Mouse (Mus musculus): ENCODE measurements around the gene Vmn1r127. TPM values are rescaled to one million over a fixed set of nuclear protein-coding genes. Genes with fewer than 3 reads are reported as not detected.
"Not testable (repeated sequence)": the region's sequence is repeated elsewhere in the genome, so short reads cannot be mapped to it uniquely, and the experiment has no call there.

Vmn1r127 gene
- polyA plus RNA-seq (2012; rRNA removed) = not detected in 2 replicates
- not detected in 2 replicates for polyA plus RNA-seq (2014; fragmentation: Nextera tagmentation; extraction: Ambion mirVana)

GRCm38 (mm10) chr7:21319761-21320160 lies at the start of gene Vmn1r127:
Gene Vmn1r127, minus strand, starts transcription at chr7:21319861.
- H3K4me1 ChIP-seq (replicated peaks; ENCODE audit: control insufficient read depth in 2 of 2, insufficient read depth in 2 of 2, low read length in 1 of 2); H3K9me3 ChIP-seq (ENCODE audit: control insufficient read depth, low read length); H3K36me3 ChIP-seq (replicated peaks; ENCODE audit: control insufficient read depth, insufficient read depth, low read depth); H3K9ac ChIP-seq (replicated peaks); H3K4me2 ChIP-seq (ENCODE audit: low read depth); H3K4me3 ChIP-seq (ENCODE audit: insufficient read depth in 1 of 2, low read depth in 2 of 2, low read length in 2 of 2); H3K27me3 ChIP-seq (ENCODE audit: control insufficient read depth, insufficient read depth, low read length); DNase-seq (ENCODE audit: low read depth in 3 of 3, low spot score in 3 of 3); H3K27ac ChIP-seq; ATAC-seq (ENCODE audit: insufficient read depth): not testable (repeated sequence)
- WGBS (ENCODE audit: insufficient replicate concordance) = no CpG with 5 or more reads among the region's 3 CpGs

- DNase-seq (ENCODE audit: low read depth in 3 of 3, low spot score in 3 of 3); H3K4me3 ChIP-seq (ENCODE audit: insufficient read depth in 1 of 2, low read depth in 2 of 2, low read length in 2 of 2); H3K9me3 ChIP-seq (ENCODE audit: control insufficient read depth, low read length); H3K4me1 ChIP-seq (replicated peaks; ENCODE audit: control insufficient read depth in 2 of 2, insufficient read depth in 2 of 2, low read length in 1 of 2); H3K9ac ChIP-seq (replicated peaks); H3K27ac ChIP-seq; H3K36me3 ChIP-seq (replicated peaks; ENCODE audit: control insufficient read depth, insufficient read depth, low read depth); H3K4me2 ChIP-seq (ENCODE audit: low read depth); ATAC-seq (ENCODE audit: insufficient read depth); H3K27me3 ChIP-seq (ENCODE audit: control insufficient read depth, insufficient read depth, low read length): not testable (repeated sequence)
- WGBS (ENCODE audit: insufficient replicate concordance) = no CpG with 5 or more reads among the region's 1 CpGs
These were observed 41.5 kb upstream of the Vmn1r127 start, which contains the start of gene Vmn1r129 for GRCm38 (mm10) chr7:21361191-21361590. Gene Vmn1r129, minus strand, starts transcription at chr7:21361291.

DNA sequence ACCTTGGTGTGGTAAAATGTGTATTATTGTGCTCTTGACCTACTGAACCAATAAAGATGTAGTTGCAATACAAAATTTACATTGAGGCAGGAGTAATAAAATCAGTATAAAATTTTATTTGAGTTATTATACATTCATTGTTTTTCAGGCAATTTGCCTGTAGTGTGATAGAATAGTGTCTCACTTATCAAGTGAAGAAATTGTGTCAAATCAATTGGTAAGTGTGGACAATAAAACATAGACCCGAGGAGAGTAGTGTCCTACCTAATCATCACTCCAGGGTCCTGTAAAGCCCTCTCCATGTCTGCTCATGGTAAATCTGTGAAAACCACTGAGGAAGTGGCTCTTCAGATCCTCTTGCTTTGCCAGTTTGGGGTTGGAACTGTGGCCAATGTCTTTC lies 29.4 kb upstream of the Vmn1r127 start, which contains the start of gene Vmn1r128:
Gene Vmn1r128 (plus strand): TSS at position 301 of the 400 bp plus-strand sequence.
- not testable (repeated sequence) for DNase-seq (ENCODE audit: low read depth in 3 of 3, low spot score in 3 of 3); H3K4me3 ChIP-seq (ENCODE audit: insufficient read depth in 1 of 2, low read depth in 2 of 2, low read length in 2 of 2); H3K9ac ChIP-seq (replicated peaks); H3K4me2 ChIP-seq (ENCODE audit: low read depth); H3K4me1 ChIP-seq (replicated peaks; ENCODE audit: control insufficient read depth in 2 of 2, insufficient read depth in 2 of 2, low read length in 1 of 2); ATAC-seq (ENCODE audit: insufficient read depth); H3K36me3 ChIP-seq (replicated peaks; ENCODE audit: control insufficient read depth, insufficient read depth, low read depth); H3K27ac ChIP-seq; H3K27me3 ChIP-seq (ENCODE audit: control insufficient read depth, insufficient read depth, low read length); H3K9me3 ChIP-seq (ENCODE audit: control insufficient read depth, low read length)
- WGBS (ENCODE audit: insufficient replicate concordance) = 38% methylated on average over 1 of the region's 1 CpGs

GRCm38 (mm10) chr7:21301367-21301766 lies 18.3 kb downstream of the Vmn1r127 start, which contains the start of gene Vmn1r126:
Gene Vmn1r126, minus strand, starts transcription at chr7:21301467.
- WGBS (ENCODE audit: insufficient replicate concordance) = no CpG with 5 or more reads among the region's 5 CpGs
- not testable (repeated sequence) for H3K36me3 ChIP-seq (replicated peaks; ENCODE audit: control insufficient read depth, insufficient read depth, low read depth); ATAC-seq (ENCODE audit: insufficient read depth); H3K9me3 ChIP-seq (ENCODE audit: control insufficient read depth, low read length); H3K4me1 ChIP-seq (replicated peaks; ENCODE audit: control insufficient read depth in 2 of 2, insufficient read depth in 2 of 2, low read length in 1 of 2); H3K4me3 ChIP-seq (ENCODE audit: insufficient read depth in 1 of 2, low read depth in 2 of 2, low read length in 2 of 2); H3K27me3 ChIP-seq (ENCODE audit: control insufficient read depth, insufficient read depth, low read length); DNase-seq (ENCODE audit: low read depth in 3 of 3, low spot score in 3 of 3); H3K4me2 ChIP-seq (ENCODE audit: low read depth); H3K9ac ChIP-seq (replicated peaks); H3K27ac ChIP-seq

DNA sequence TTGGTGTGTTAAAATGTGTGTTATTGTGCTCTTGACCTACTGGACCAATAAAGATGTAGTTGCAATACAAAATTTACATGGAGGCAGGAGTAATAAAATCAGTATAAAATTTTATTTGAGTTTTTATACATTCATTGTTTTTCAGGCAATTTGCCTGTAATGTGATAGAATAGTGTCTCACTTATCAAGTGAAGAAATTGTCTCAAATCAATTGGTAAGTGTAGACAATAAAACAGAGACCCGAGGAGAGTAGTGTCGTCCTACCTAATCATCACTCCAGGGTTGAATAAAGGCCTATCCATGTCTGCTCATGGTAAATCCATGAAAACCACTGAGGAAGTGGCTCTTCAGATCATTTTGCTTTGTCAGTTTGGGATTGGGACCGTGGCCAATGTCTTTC lies 47.8 kb downstream of the Vmn1r127 start, which contains the start of gene Vmn1r125:
Gene Vmn1r125 (plus strand): TSS at position 301 of the 400 bp plus-strand sequence.
- not testable (repeated sequence) for H3K4me2 ChIP-seq (ENCODE audit: low read depth); H3K27me3 ChIP-seq (ENCODE audit: control insufficient read depth, insufficient read depth, low read length); H3K9ac ChIP-seq (replicated peaks); H3K4me1 ChIP-seq (replicated peaks; ENCODE audit: control insufficient read depth in 2 of 2, insufficient read depth in 2 of 2, low read length in 1 of 2); H3K36me3 ChIP-seq (replicated peaks; ENCODE audit: control insufficient read depth, insufficient read depth, low read depth); ATAC-seq (ENCODE audit: insufficient read depth); H3K4me3 ChIP-seq (ENCODE audit: insufficient read depth in 1 of 2, low read depth in 2 of 2, low read length in 2 of 2); H3K9me3 ChIP-seq (ENCODE audit: control insufficient read depth, low read length); H3K27ac ChIP-seq; DNase-seq (ENCODE audit: low read depth in 3 of 3, low spot score in 3 of 3)
- WGBS (ENCODE audit: insufficient replicate concordance) = 44% methylated on average over 3 of the region's 3 CpGs

Other genes with a start within 250 kb of the Vmn1r127 start
- not detected in 2 replicates for gene Vmn1r121, start 221.3 kb downstream of the Vmn1r127 start, polyA plus RNA-seq (2012; rRNA removed)
- gene Vmn1r121, start 221.3 kb downstream of the Vmn1r127 start, polyA plus RNA-seq (2014; fragmentation: Nextera tagmentation; extraction: Ambion mirVana) = not detected in 2 replicates
- not detected in 2 replicates for gene Vmn1r122, start 185.7 kb downstream of the Vmn1r127 start, polyA plus RNA-seq (2012; rRNA removed)
- gene Vmn1r122, start 185.7 kb downstream of the Vmn1r127 start, polyA plus RNA-seq (2014; fragmentation: Nextera tagmentation; extraction: Ambion mirVana) = not detected in 2 replicates
- not detected in 2 replicates for gene Vmn1r123, start 157.7 kb downstream of the Vmn1r127 start, polyA plus RNA-seq (2012; rRNA removed)
- gene Vmn1r123, start 157.7 kb downstream of the Vmn1r127 start, polyA plus RNA-seq (2014; fragmentation: Nextera tagmentation; extraction: Ambion mirVana) = not detected in 2 replicates
- not detected in 2 replicates for gene Gm5157, start 129.4 kb downstream of the Vmn1r127 start, polyA plus RNA-seq (2012; rRNA removed)
- not detected in 2 replicates for gene Gm5157, start 129.4 kb downstream of the Vmn1r127 start, polyA plus RNA-seq (2014; fragmentation: Nextera tagmentation; extraction: Ambion mirVana)
- gene Vmn1r124, start 59.2 kb downstream of the Vmn1r127 start, polyA plus RNA-seq (2012; rRNA removed) = not detected in 2 replicates
- not detected in 2 replicates for gene Vmn1r124, start 59.2 kb downstream of the Vmn1r127 start, polyA plus RNA-seq (2014; fragmentation: Nextera tagmentation; extraction: Ambion mirVana)
- not detected in 2 replicates for gene Vmn1r125, start 47.7 kb downstream of the Vmn1r127 start, polyA plus RNA-seq (2012; rRNA removed)
- not detected in 2 replicates for gene Vmn1r125, start 47.7 kb downstream of the Vmn1r127 start, polyA plus RNA-seq (2014; fragmentation: Nextera tagmentation; extraction: Ambion mirVana)
- gene Vmn1r126, start 18.4 kb downstream of the Vmn1r127 start, polyA plus RNA-seq (2012; rRNA removed) = not detected in 2 replicates
- not detected in 2 replicates for gene Vmn1r126, start 18.4 kb downstream of the Vmn1r127 start, polyA plus RNA-seq (2014; fragmentation: Nextera tagmentation; extraction: Ambion mirVana)
- not detected in 2 replicates for gene Vmn1r128, start 29.5 kb upstream of the Vmn1r127 start, polyA plus RNA-seq (2012; rRNA removed)
- not detected in 2 replicates for gene Vmn1r128, start 29.5 kb upstream of the Vmn1r127 start, polyA plus RNA-seq (2014; fragmentation: Nextera tagmentation; extraction: Ambion mirVana)
- not detected in 2 replicates for gene Vmn1r129, start 41.4 kb upstream of the Vmn1r127 start, polyA plus RNA-seq (2012; rRNA removed)
- gene Vmn1r129, start 41.4 kb upstream of the Vmn1r127 start, polyA plus RNA-seq (2014; fragmentation: Nextera tagmentation; extraction: Ambion mirVana) = not detected in 2 replicates
- not detected in 2 replicates for gene Gm6882, start 112.9 kb upstream of the Vmn1r127 start, polyA plus RNA-seq (2012; rRNA removed)
- gene Gm6882, start 112.9 kb upstream of the Vmn1r127 start, polyA plus RNA-seq (2014; fragmentation: Nextera tagmentation; extraction: Ambion mirVana) = not detected in 2 replicates
- gene Vmn1r130, start 191.9 kb upstream of the Vmn1r127 start, polyA plus RNA-seq (2012; rRNA removed) = not detected in 2 replicates
- gene Vmn1r130, start 191.9 kb upstream of the Vmn1r127 start, polyA plus RNA-seq (2014; fragmentation: Nextera tagmentation; extraction: Ambion mirVana) = not detected in 2 replicates
- gene Vmn1r131, start 226.2 kb upstream of the Vmn1r127 start, polyA plus RNA-seq (2012; rRNA removed) = not detected in 2 replicates
- gene Vmn1r131, start 226.2 kb upstream of the Vmn1r127 start, polyA plus RNA-seq (2014; fragmentation: Nextera tagmentation; extraction: Ambion mirVana) = not detected in 2 replicates

Data from liver, embryonic 14.5 days (tissue).